Mouse (Mus musculus): Measurements from ENCODE around the gene Hist1h3c.

- no peak for TF ChIP-seq TCF12 (IDR thresholded peaks at IDR 0.05; ENCODE audit: insufficient read depth, poor library complexity, severe bottlenecking)
- no peak for TF ChIP-seq USF1 (IDR thresholded peaks at IDR 0.05; ENCODE audit: low read depth)
- no peak for TF ChIP-seq POLR2A (IDR thresholded peaks at IDR 0.05; ENCODE audit: insufficient read length, low read depth)
These were observed 49.3 kb downstream of the Hist1h3c start for GRCm38 (mm10) chr13:23696061-23696474.

All from myocyte (in vitro differentiated cells).